Mouse (Mus musculus) skeletal muscle tissue, adult 2 months (tissue): ENCODE results near the gene P2rx7.

Experiments
- DNase-seq: peaks from one replicate; pipeline ENCODE4 v3.0.0-alpha.2; 2012; ENCODE audit warnings: low read depth, low spot score

Gene P2rx7

GRCm38 (mm10) chr5:122731321-122731720, 87.6 kb downstream of the P2rx7 start:
- no peak for DNase-seq

GRCm38 (mm10) chr5:122731991-122732673, 88.4 kb downstream of the P2rx7 start:
- no peak for DNase-seq

DNA sequence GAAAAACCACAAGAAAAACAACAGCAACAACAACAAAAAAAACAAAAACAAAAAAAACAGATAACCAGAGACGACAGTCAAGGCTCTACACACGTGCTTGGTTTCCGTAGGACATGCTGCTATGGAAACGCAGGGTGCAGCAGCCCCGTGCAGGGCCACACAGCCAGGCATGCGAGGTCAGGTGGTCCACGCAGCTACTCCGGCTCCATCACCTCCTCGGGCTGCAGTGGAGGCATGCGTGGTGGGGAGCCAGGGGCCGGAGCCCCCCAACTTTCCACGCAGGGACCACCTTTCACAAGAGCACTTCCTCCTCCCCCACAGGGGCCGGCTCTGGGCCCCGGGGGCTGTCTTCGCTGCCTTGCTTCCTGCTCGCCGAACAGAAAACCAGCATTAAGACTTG, 90.2 kb downstream of the P2rx7 start:
- DNase-seq: no peak

- DNase-seq: no peak
Observed at GRCm38 (mm10) chr5:122735853-122736252, 92.1 kb downstream of the P2rx7 start.

DNA sequence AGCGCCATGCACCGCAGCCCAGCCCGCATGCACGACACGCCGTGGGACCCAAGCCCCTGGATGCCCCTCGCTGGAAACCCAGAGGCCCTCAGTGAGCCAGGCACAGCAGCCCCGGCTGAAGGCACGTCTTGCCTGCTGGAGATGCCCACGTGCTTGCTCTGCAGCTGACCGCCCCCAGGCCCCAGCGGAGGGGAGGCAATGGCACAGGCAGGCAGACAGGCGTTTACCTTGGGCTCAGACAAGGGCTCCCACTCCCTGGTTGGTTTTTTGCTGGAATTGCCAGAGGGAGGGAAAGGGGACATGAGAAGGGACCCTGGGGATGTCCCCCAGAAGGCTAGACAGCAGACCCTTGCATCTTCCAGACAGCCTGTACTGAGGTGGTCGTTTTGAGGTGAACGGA, 93.0 kb downstream of the P2rx7 start:
- no peak for DNase-seq
